Mouse (Mus musculus) embryo, embryonic 9.5 days (tissue): ENCODE results near the gene Zfp800.

Source experiments
- DNase-seq: peaks from one replicate; pipeline ENCODE4 v3.0.0-alpha.2; 2017; ENCODE audit errors: extremely low spot score

Zfp800 gene

GRCm38 (mm10) chr6:28309692-28310091 lies 88.1 kb downstream of the Zfp800 start:
- DNase-seq, result no peak

- no peak for DNase-seq
Observed at GRCm38 (mm10) chr6:28308929-28309328, 88.9 kb downstream of the Zfp800 start.

GRCm38 (mm10) chr6:28306702-28307101 lies 91.1 kb downstream of the Zfp800 start:
- no peak for DNase-seq

- peak; percentile 7 for DNase-seq
Observed at GRCm38 (mm10) chr6:28296306-28296705, 101.5 kb downstream of the Zfp800 start.

- DNase-seq, result no peak
Observed at GRCm38 (mm10) chr6:28295581-28295980, 102.2 kb downstream of the Zfp800 start.

GRCm38 (mm10) chr6:28292810-28293209 lies 105.0 kb downstream of the Zfp800 start:
- DNase-seq, result no peak

GRCm38 (mm10) chr6:28279886-28280285 lies 117.9 kb downstream of the Zfp800 start:
- DNase-seq, result no peak

GRCm38 (mm10) chr6:28262198-28262621 lies 135.6 kb downstream of the Zfp800 start:
- DNase-seq, result no peak

- peak; percentile 90 for DNase-seq
Observed at GRCm38 (mm10) chr6:28261307-28262197, 136.3 kb downstream of the Zfp800 start.

- peak; percentile 59 for DNase-seq
Observed at GRCm38 (mm10) chr6:28260425-28261191, 137.2 kb downstream of the Zfp800 start.

- no peak for DNase-seq
Observed at GRCm38 (mm10) chr6:28259750-28260149, 138.1 kb downstream of the Zfp800 start.

GRCm38 (mm10) chr6:28258440-28258839 lies 139.4 kb downstream of the Zfp800 start:
- no peak for DNase-seq

GRCm38 (mm10) chr6:28257772-28258171 lies 140.0 kb downstream of the Zfp800 start:
- no peak for DNase-seq

- no peak for DNase-seq
Observed at GRCm38 (mm10) chr6:28252790-28253189, 145.0 kb downstream of the Zfp800 start.

- no peak for DNase-seq
Observed at GRCm38 (mm10) chr6:28248211-28248610, 149.6 kb downstream of the Zfp800 start.

GRCm38 (mm10) chr6:28232618-28233361 lies 165.0 kb downstream of the Zfp800 start:
- no peak for DNase-seq

- DNase-seq, result no peak
Observed at GRCm38 (mm10) chr6:28228085-28228484, 169.7 kb downstream of the Zfp800 start.

- no peak for DNase-seq
Observed at GRCm38 (mm10) chr6:28221017-28221416, 176.8 kb downstream of the Zfp800 start.

GRCm38 (mm10) chr6:28218386-28218785 lies 179.4 kb downstream of the Zfp800 start:
- DNase-seq, result no peak

- DNase-seq, result peak; percentile 69
Observed at GRCm38 (mm10) chr6:28215268-28215954, 182.4 kb downstream of the Zfp800 start.

GRCm38 (mm10) chr6:28214658-28215267 lies 183.0 kb downstream of the Zfp800 start:
- no peak for DNase-seq
